Mouse (Mus musculus): ENCODE measurements around the gene Nlgn1. TPM values are rescaled to one million over a fixed set of nuclear protein-coding genes. Genes with fewer than 3 reads are reported as not detected.

The Nlgn1 gene
- total RNA-seq, 2 experiments from 2014 or later, result 101 to 106 TPM

- DNase-seq (ENCODE audit: low spot score in 2 of 2), result no peak
- intact Hi-C loops (cut with DNase I), result no loop called here
Measured at GRCm38 (mm10) chr3:25452314-25452713, 879.9 kb downstream of the Nlgn1 start.

- no peak for DNase-seq (ENCODE audit: low spot score in 2 of 2)
- intact Hi-C loops (cut with DNase I), result no loop called here
Measured at GRCm38 (mm10) chr3:25450471-25450870, 881.8 kb downstream of the Nlgn1 start.

DNA sequence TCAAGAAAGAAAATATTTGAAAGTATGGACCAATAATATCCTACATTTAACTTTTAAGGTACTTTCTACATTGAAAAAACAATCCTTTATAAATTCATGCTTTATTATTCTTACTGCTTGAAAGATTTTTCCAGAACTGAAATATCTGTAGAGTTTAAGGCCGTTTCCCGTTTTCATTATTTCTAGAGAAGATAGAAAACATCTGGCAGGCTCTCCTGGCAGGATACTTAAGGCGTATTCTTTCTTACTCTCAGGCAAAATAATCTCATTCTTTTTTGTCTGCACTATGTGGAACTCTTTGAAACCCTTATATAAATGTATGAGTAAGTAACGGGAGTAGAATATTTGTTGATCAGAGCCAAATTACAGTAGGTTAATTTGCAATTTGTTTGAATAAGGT, 882.9 kb downstream of the Nlgn1 start:
- intact Hi-C loops (cut with DNase I), result no loop called here
- no peak for DNase-seq (ENCODE audit: low spot score in 2 of 2)

GRCm38 (mm10) chr3:25447181-25447580, 885.1 kb downstream of the Nlgn1 start:
- peak in 1 of 2 experiments; percentile 26 for DNase-seq (ENCODE audit: low spot score in 2 of 2)
- intact Hi-C loops (cut with DNase I), result no loop called here

- no peak for DNase-seq (ENCODE audit: low spot score in 2 of 2)
- intact Hi-C loops (cut with DNase I), result no loop called here
Measured at GRCm38 (mm10) chr3:25443657-25444056, 888.6 kb downstream of the Nlgn1 start.

DNA sequence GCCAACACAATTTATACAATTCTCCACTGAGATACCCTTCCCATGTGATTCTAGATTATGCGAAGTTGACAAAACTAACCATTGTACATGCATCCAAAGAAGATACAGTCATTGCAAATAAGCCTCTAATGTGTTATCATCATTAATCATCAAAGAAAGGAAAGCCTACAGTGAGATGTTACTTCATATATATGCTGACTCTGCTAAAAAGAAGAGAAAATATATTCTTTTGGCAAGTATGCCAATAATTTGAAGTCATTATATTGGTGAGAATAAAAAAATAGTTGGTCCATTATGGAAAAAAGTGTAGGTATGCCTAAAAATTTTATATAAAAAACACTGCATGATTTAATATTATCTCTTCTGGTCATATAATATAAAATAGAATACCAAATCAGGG, 889.6 kb downstream of the Nlgn1 start:
- DNase-seq (ENCODE audit: low spot score in 2 of 2), result no peak

GRCm38 (mm10) chr3:25426931-25427330, 905.3 kb downstream of the Nlgn1 start:
- no peak for DNase-seq (ENCODE audit: low spot score in 2 of 2)
- intact Hi-C loops (cut with DNase I), result no loop called here

More for the DNA sequence above, 889.6 kb downstream of the Nlgn1 start:
- intact Hi-C loops (cut with DNase I), result no loop called here

DNA sequence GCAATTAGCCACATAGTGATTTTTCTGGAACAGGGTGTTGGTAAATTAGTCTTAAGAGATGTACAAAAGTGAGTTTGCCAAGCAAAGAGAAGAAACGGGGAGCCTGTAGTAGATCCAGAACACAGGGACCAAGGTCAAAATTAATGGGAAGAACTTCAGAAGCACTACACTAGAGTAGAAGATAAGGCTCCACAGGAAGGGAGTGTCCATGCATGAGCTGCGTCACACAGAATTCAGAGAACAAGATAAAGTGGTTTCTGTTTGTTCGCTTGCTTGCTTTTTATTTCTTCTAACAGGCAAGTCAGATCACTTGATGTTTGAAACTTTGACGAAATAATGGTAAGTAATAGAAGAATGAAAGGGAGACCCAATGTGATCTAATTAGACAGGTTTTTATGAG, 920.3 kb downstream of the Nlgn1 start:
- intact Hi-C loops (cut with DNase I), result no loop called here
- DNase-seq (ENCODE audit: low spot score in 2 of 2), result no peak

All from left cerebral cortex, postnatal 36 days (tissue).